Comparison of ENCODE assay signal across 38 mouse cellular contexts in the genomic region with DNA sequence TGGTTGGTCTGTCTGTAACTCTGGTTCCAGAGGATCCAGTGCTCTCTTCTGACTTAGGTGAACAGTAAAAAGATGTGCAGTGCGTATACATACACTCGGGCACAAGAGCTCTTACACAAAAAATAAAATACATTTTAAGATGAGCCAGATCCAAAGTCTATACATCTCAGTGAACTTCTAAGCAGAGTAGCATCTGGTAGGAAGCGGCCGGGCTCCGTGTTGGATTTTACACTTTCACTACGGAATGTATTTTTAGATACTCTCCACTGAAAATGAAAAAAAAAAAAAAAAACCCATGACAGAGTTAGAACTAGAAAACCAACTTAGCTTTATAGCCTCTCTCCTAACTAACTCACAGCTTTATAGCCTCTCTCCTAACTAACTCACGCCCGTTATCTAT. TPM values are rescaled to one million over a fixed set of nuclear protein-coding genes. Genes with fewer than 3 reads are reported as not detected.
"Had no signal": no experiment of that assay in that cellular context is flagged by ENCODE, and none has a peak within 500 bp of the region (broad histone marks: within the 10 kb centered on the region; RNA-seq: fewer than 3 reads in every experiment).

No protein-coding gene starts in this region.

- H3K4me2 ChIP-seq: limb, embryonic 12.5 days; limb, embryonic 13.5 days; limb, embryonic 15.5 days; liver, embryonic 11.5 days; liver, embryonic 12.5 days; liver, embryonic 13.5 days; liver, embryonic 15.5 days; lung, embryonic 14.5 days; lung, embryonic 15.5 days; midbrain, embryonic 11.5 days; midbrain, embryonic 12.5 days; midbrain, embryonic 13.5 days; midbrain, embryonic 15.5 days; neural tube, embryonic 12.5 days had no signal

- H3K9me3 ChIP-seq: limb, embryonic 10.5 days; limb, embryonic 12.5 days; limb, embryonic 13.5 days; limb, embryonic 15.5 days; liver, embryonic 12.5 days; liver, embryonic 13.5 days; liver, embryonic 15.5 days; lung, embryonic 15.5 days; megakaryocyte, embryonic 14.5 days; midbrain, embryonic 10.5 days; midbrain, embryonic 12.5 days; midbrain, embryonic 13.5 days; midbrain, embryonic 15.5 days; neural tube, embryonic 12.5 days had no signal

- ATAC-seq: liver, embryonic 12.5 days; liver, postnatal 0 days; lung, postnatal 0 days; midbrain, embryonic 13.5 days; midbrain, embryonic 15.5 days; midbrain, embryonic 16.5 days had no signal

- H3K36me3 ChIP-seq: limb, embryonic 10.5 days; limb, embryonic 12.5 days; limb, embryonic 13.5 days; limb, embryonic 15.5 days; liver, embryonic 12.5 days; liver, embryonic 13.5 days; liver, embryonic 15.5 days; lung, embryonic 15.5 days; midbrain, embryonic 10.5 days; midbrain, embryonic 12.5 days; midbrain, embryonic 13.5 days; midbrain, embryonic 15.5 days; neural tube, embryonic 12.5 days had no signal

- DNase-seq: left cerebral cortex, postnatal 4 days; liver; liver, embryonic 13.5 days; liver, postnatal 0 days; lung, adult 18-20 months; lung, adult 2 months; lung, embryonic 14.5 days; lung, postnatal 10 days; lung, postnatal 14 days; lung, postnatal 36 days; lung, postnatal 4 days; midbrain, embryonic 14.5 days had no signal

- H3K27ac ChIP-seq: limb, embryonic 10.5 days; limb, embryonic 12.5 days; limb, embryonic 13.5 days; limb, embryonic 15.5 days; liver, embryonic 12.5 days; liver, embryonic 13.5 days; liver, embryonic 14.5 days; liver, embryonic 15.5 days; lung, embryonic 15.5 days; macrophage; midbrain, embryonic 10.5 days; midbrain, embryonic 12.5 days; midbrain, embryonic 13.5 days; midbrain, embryonic 15.5 days; neural tube, embryonic 12.5 days had no signal

- H3K4me3 ChIP-seq: limb, embryonic 10.5 days; limb, embryonic 12.5 days; limb, embryonic 13.5 days; limb, embryonic 15.5 days; liver, embryonic 12.5 days; liver, embryonic 13.5 days; liver, embryonic 15.5 days; lung, embryonic 15.5 days; megakaryocyte, embryonic 14.5 days; midbrain, embryonic 10.5 days; midbrain, embryonic 12.5 days; midbrain, embryonic 13.5 days; midbrain, embryonic 15.5 days; myocyte; neural tube, embryonic 12.5 days had no signal

- H3K27me3 ChIP-seq: midbrain, embryonic 15.5 days had no signal

- H3K9ac ChIP-seq: limb, embryonic 12.5 days; limb, embryonic 13.5 days; limb, embryonic 15.5 days; liver, embryonic 12.5 days; liver, embryonic 13.5 days; liver, embryonic 14.5 days; liver, embryonic 15.5 days; liver, postnatal 0 days; lung, embryonic 14.5 days; lung, embryonic 15.5 days; midbrain, embryonic 12.5 days; midbrain, embryonic 13.5 days; midbrain, embryonic 15.5 days; neural tube, embryonic 12.5 days had no signal

RNA-seq across cellular contexts. Expression of gene Ccdc65, which starts 27.3 kb away (rescaled TPM):
- total RNA-seq: liver, adult 2 months; megakaryocyte progenitor cell, adult 5-6 weeks; megakaryocyte, adult 5-6 weeks; megakaryocyte-erythroid progenitor cell, adult 5-6 weeks; monocyte, adult 5-6 weeks had no signal
- polyA plus RNA-seq: liver, adult 2 months; liver, embryonic 13.5 days; liver, embryonic 15.5 days; liver, embryonic 16.5 days; liver, postnatal 0 days had no signal

RNA-seq across cellular contexts. Expression of gene Fkbp11, which starts 47.3 kb away (rescaled TPM):
- total RNA-seq: monocyte, adult 5-6 weeks had no signal

RNA-seq across cellular contexts. Expression of gene Cacnb3, which starts 50.0 kb away (rescaled TPM):
- total RNA-seq: megakaryocyte progenitor cell, adult 5-6 weeks; megakaryocyte-erythroid progenitor cell, adult 5-6 weeks had no signal
